Mouse (Mus musculus) spleen, adult 2 months (tissue): Measurements from ENCODE around the gene Cep128. TPM values are rescaled to one million over a fixed set of nuclear protein-coding genes. Genes with fewer than 3 reads are reported as not detected.

Experiments used
- DNase-seq, 2 experiments: peaks; one replicate each; pipeline versions ENCODE4 v3.0.0 to v3.0.0-alpha.2; 2012 to 2021; ENCODE audit warnings: low spot score in 2 of 2, low read depth in 1 of 2
- H3K27ac ChIP-seq: fragments of 200-500 bp; 2 replicates; pipeline ENCODE4 v1.5.1; 2012; ENCODE audit warnings: low read length, inconsistent platforms; ENCODE audit not compliant: insufficient read depth
- H3K27me3 ChIP-seq: fragments of 200-500 bp; 2 replicates; pipeline ENCODE4 v1.6.1; 2012; ENCODE audit warnings: mild to moderate bottlenecking, moderate library complexity, low read length, inconsistent platforms; ENCODE audit not compliant: control insufficient read depth, insufficient read depth
- H3K36me3 ChIP-seq: fragments of 200-500 bp; 2 replicates; pipeline ENCODE4 v1.6.1; 2012; ENCODE audit warnings: mild to moderate bottlenecking, low read length, inconsistent platforms; ENCODE audit not compliant: control insufficient read depth, insufficient read depth
- H3K4me1 ChIP-seq: fragments of 200-500 bp; 2 replicates; pipeline ENCODE4 v1.6.1; 2011; ENCODE audit warnings: inconsistent platforms; ENCODE audit not compliant: control insufficient read depth, insufficient read depth, insufficient read length
- H3K4me3 ChIP-seq: fragments of 200-500 bp; 2 replicates; pipeline ENCODE4 v1.5.1; 2011; ENCODE audit warnings: mild to moderate bottlenecking, inconsistent platforms; ENCODE audit not compliant: insufficient read depth, insufficient read length; ENCODE audit errors: extremely low read depth
- CTCF ChIP-seq: fragments of 200-500 bp; IDR thresholded peaks from 2 replicates; pipeline ENCODE4 v1.5.1; 2011; ENCODE audit warnings: mild to moderate bottlenecking, inconsistent platforms; ENCODE audit not compliant: insufficient read depth, insufficient read length, insufficient replicate concordance; ENCODE audit errors: extremely low read depth
- POLR2A ChIP-seq: fragments of 200-500 bp; IDR thresholded peaks from 2 replicates; pipeline ENCODE4 v1.6.1; 2011; ENCODE audit warnings: low read depth, low read length, inconsistent platforms
- WGBS: fragments of 180-500 bp; shearing (Covaris S2); methylation state at CpG from one replicate; pipeline ENCODE4 v1.1.7; 2018; 5-methylcytosine and 5-hydroxymethylcytosine counted together
- polyA plus RNA-seq: library from polyadenylated mRNA; depleted of rRNA; stranded (reverse); fragments of >200 nt; gene quantifications from 2 replicates; pipeline ENCODE4 v1.2.3, GENCODE M21; 2012

The Cep128 gene
- polyA plus RNA-seq, 1 experiment = 4.7 TPM

GRCm38 (mm10) chr12:91064368-91064999 lies 319.7 kb downstream of the Cep128 start:
- no peaks in the 10 kb centered on the region; the same call in 1 of the 2 replicates for H3K36me3 ChIP-seq
- H3K27ac ChIP-seq = no peak overlapping the region
- no peak for DNase-seq
- H3K4me1 ChIP-seq = no peaks in the 10 kb centered on the region
- H3K27me3 ChIP-seq = no peaks in the 10 kb centered on the region
- TF ChIP-seq POLR2A = no peak
- TF ChIP-seq CTCF = no peak
- H3K4me3 ChIP-seq = no peak overlapping the region

GRCm38 (mm10) chr12:91063337-91064015 lies 320.7 kb downstream of the Cep128 start:
- Histone ChIP-seq H3K27ac (no peak overlapping the region), H3K36me3 (no peaks in the 10 kb centered on the region; the same call in 1 of the 2 replicates), H3K4me3 (no peak overlapping the region), H3K27me3 (no peaks in the 10 kb centered on the region), H3K4me1 (no peaks in the 10 kb centered on the region)
- WGBS = 91% methylated on average over 4 of the region's 4 CpGs
- no peak for DNase-seq
- TF ChIP-seq POLR2A = no peak
- TF ChIP-seq CTCF = no peak

- Histone ChIP-seq H3K27me3 (no peaks in the 10 kb centered on the region), H3K4me3 (no peak overlapping the region), H3K27ac (no peak overlapping the region), H3K4me1 (no peaks in the 10 kb centered on the region), H3K36me3 (no peaks in the 10 kb centered on the region; the same call in 1 of the 2 replicates)
- no peak for DNase-seq
- 94% methylated on average over 4 of the region's 4 CpGs for WGBS
- TF ChIP-seq POLR2A (no peak), CTCF (no peak)
These were observed 321.5 kb downstream of the Cep128 start for GRCm38 (mm10) chr12:91062681-91063080.

GRCm38 (mm10) chr12:91059704-91060318 lies 324.4 kb downstream of the Cep128 start:
- H3K4me1 ChIP-seq = no peaks in the 10 kb centered on the region
- 95% methylated on average over 12 of the region's 12 CpGs for WGBS
- H3K27me3 ChIP-seq = no peaks in the 10 kb centered on the region
- no peak for DNase-seq
- no peaks in the 10 kb centered on the region; the same call in 1 of the 2 replicates for H3K36me3 ChIP-seq
- H3K4me3 ChIP-seq = no peak overlapping the region
- H3K27ac ChIP-seq = no peak overlapping the region
- TF ChIP-seq CTCF (no peak), POLR2A (no peak)

- H3K27ac ChIP-seq = no peak overlapping the region
- TF ChIP-seq CTCF = no peak
- no peak for TF ChIP-seq POLR2A
These were observed 327.3 kb downstream of the Cep128 start for GRCm38 (mm10) chr12:91056885-91057284.

GRCm38 (mm10) chr12:91052301-91052700 lies 331.9 kb downstream of the Cep128 start:
- Histone ChIP-seq H3K27me3 (no peaks in the 10 kb centered on the region), H3K4me3 (no peak overlapping the region), H3K36me3 (no peaks in the 10 kb centered on the region), H3K4me1 (no peaks in the 10 kb centered on the region), H3K27ac (no peak overlapping the region)
- 89% methylated on average over 3 of the region's 3 CpGs for WGBS
- no peak for DNase-seq
- TF ChIP-seq POLR2A = no peak

More at GRCm38 (mm10) chr12:91056885-91057284, 327.3 kb downstream of the Cep128 start:
- 94% methylated on average over 10 of the region's 10 CpGs for WGBS
- Histone ChIP-seq H3K36me3 (no peaks in the 10 kb centered on the region), H3K4me3 (no peak overlapping the region), H3K4me1 (no peaks in the 10 kb centered on the region), H3K27me3 (no peaks in the 10 kb centered on the region)
- no peak for DNase-seq
